Mouse (Mus musculus) intestine, embryonic 14.5 days (tissue): ENCODE data around the gene Eef1akmt1. TPM values are rescaled to one million over a fixed set of nuclear protein-coding genes. Genes with fewer than 3 reads are reported as not detected.

Experiments
- ATAC-seq: fragments of 200-750 bp; cut with Nextera tagmentation; replicated peaks from 2 replicates; pipeline ENCODE4 v1.8.0; 2017; ENCODE audit warnings: low read depth, moderate number of reproducible peaks, moderate TSS enrichment, moderate library complexity; ENCODE audit not compliant: low FRiP score, low TSS enrichment
- DNase-seq: peaks from one replicate; pipeline ENCODE4 v3.0.0-alpha.2; 2018; ENCODE audit warnings: low spot score
- H3K27ac ChIP-seq: fragments of 300-500 bp; sonication (generic); 2 replicates; pipeline ENCODE4 v1.5.1; 2014; ENCODE audit warnings: low read depth, mild to moderate bottlenecking, control low read depth
- H3K27me3 ChIP-seq: fragments of 300-500 bp; sonication (generic); replicated peaks from 2 replicates; pipeline ENCODE4 v1.6.1; 2014; ENCODE audit warnings: low read length, control low read depth; ENCODE audit not compliant: control insufficient read depth, insufficient read depth
- H3K36me3 ChIP-seq: fragments of 300-500 bp; sonication (generic); 2 replicates; pipeline ENCODE4 v1.6.1; 2014; ENCODE audit warnings: low read length, control low read depth; ENCODE audit not compliant: control insufficient read depth, insufficient read depth
- H3K4me1 ChIP-seq: fragments of 300-500 bp; sonication (generic); replicated peaks from 2 replicates; pipeline ENCODE4 v1.6.1; 2014; ENCODE audit warnings: low read length, control low read depth, mixed read lengths; ENCODE audit not compliant: control insufficient read depth, insufficient read depth
- H3K4me2 ChIP-seq: fragments of 300-500 bp; sonication (generic); 2 replicates; pipeline ENCODE4 v1.6.1; 2014; ENCODE audit warnings: low read length
- H3K4me3 ChIP-seq: fragments of 300-500 bp; sonication (generic); 2 replicates; pipeline ENCODE4 v1.5.1; 2014; ENCODE audit warnings: low read depth, low read length, control low read depth, mixed read lengths
- H3K9ac ChIP-seq: fragments of 300-500 bp; sonication (generic); 2 replicates; pipeline ENCODE4 v1.6.1; 2014; ENCODE audit warnings: mild to moderate bottlenecking, low read length
- H3K9me3 ChIP-seq: fragments of 300-500 bp; sonication (generic); 2 replicates; pipeline ENCODE4 v1.6.1; 2016; ENCODE audit warnings: low read length, control low read depth; ENCODE audit not compliant: control insufficient read depth
- WGBS: fragments of 180-500 bp; shearing (Covaris S2); extraction: QIAGEN DNeasy Blood & Tissue Kit; methylation state at CpG from one replicate; pipeline ENCODE4 v1.1.7; 2014; 5-methylcytosine and 5-hydroxymethylcytosine counted together
- polyA plus RNA-seq: library from polyadenylated mRNA; unstranded; fragments of >200 nt; fragmentation: Nextera tagmentation; extraction: Ambion mirVana; gene quantifications from 2 replicates; pipeline ENCODE4 v1.2.1, GENCODE M21; 2014

The Eef1akmt1 gene
- polyA plus RNA-seq, 1 experiment from 2014 or later: 111 TPM

DNA sequence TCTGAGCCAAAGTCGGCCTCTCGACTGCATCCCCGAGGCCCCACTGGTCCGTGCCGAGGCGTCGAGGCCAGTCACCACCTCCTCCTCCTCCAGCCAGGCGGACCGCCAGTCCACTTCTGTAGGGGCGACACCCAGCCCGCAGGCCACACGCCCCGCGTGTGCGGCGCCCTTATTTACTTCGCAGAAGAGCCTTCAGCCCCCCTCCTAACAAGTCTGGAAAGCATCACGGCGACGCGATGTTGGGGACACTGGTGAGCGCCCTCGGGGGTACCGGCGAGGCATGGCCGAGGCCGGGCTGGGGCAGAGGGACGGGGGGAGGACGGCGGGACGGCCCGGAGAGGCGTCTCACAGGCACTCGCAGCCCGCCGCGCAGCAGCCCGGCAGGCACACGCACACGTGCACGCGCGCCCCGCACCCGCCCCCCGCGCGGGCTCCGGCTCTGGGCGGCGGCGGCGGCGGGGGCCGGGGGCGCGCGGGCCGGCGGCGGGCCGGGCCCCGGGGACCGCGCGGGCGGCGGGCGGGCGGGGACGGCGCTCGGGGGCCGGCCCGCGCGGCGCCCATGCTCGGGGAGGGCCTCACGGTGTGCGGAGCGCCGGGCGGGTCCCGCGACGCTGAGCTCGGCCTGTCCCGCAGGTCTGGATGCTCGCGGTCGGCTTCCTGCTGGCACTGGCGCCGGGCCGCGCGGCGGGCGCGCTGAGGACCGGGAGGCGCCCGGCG, 46.6 kb downstream of the Eef1akmt1 start, which contains the start of gene Il17d:
TSS of gene Il17d (plus strand) at position 107 of the 717 bp plus-strand sequence.
- H3K9ac ChIP-seq: peak within 1 kb of the TSS; percentile 68
- H3K27me3 ChIP-seq: peaks cover 14% of the 10 kb centered on the region; the same call in 1 of the 2 replicates
- peak; percentile 25 for ATAC-seq
- peak within 1 kb of the TSS; percentile 89 for H3K4me2 ChIP-seq
- H3K4me1 ChIP-seq: peaks cover 9% of the 10 kb centered on the region; the same call in 1 of the 2 replicates
- no peaks in the 10 kb centered on the region for H3K9me3 ChIP-seq
- H3K36me3 ChIP-seq: no peaks in the 10 kb centered on the region
- DNase-seq: peak; percentile 81
- peak within 1 kb of the TSS; percentile 51 for H3K4me3 ChIP-seq
- peak within 1 kb of the TSS; percentile 79 for H3K27ac ChIP-seq
- under 1% methylated on average over 61 of the region's 104 CpGs for WGBS

DNA sequence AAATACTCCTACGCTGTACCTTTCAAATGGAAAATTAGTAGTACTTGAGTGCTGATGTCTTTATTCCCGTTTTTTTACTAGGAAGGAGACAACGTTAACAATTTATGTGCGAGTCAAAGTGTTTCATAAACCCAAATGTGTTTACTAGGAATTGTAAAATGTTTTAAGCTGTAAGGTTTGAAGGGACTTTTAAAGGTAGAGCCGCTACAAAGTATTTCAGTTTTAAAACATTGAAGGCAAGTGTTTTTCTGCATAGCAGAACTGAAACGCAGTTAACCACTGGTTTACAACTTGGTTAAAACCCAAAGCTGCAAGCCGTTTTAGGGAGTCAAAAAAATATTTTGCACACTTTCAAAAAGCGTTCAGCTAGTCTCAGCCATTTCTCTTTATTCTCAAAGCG, 47.6 kb downstream of the Eef1akmt1 start:
- Histone ChIP-seq H3K9ac (no peak overlapping the region), H3K27me3 (peaks cover 14% of the 10 kb centered on the region; the same call in 1 of the 2 replicates), H3K27ac (no peak overlapping the region), H3K4me3 (no peak overlapping the region), H3K4me2 (peak overlapping the region; percentile 89), H3K9me3 (no peaks in the 10 kb centered on the region), H3K4me1 (peaks cover 9% of the 10 kb centered on the region; the same call in 1 of the 2 replicates), H3K36me3 (no peaks in the 10 kb centered on the region)
- 85% methylated on average over 9 of the region's 9 CpGs for WGBS
- no peak for DNase-seq
- no peak for ATAC-seq

DNA sequence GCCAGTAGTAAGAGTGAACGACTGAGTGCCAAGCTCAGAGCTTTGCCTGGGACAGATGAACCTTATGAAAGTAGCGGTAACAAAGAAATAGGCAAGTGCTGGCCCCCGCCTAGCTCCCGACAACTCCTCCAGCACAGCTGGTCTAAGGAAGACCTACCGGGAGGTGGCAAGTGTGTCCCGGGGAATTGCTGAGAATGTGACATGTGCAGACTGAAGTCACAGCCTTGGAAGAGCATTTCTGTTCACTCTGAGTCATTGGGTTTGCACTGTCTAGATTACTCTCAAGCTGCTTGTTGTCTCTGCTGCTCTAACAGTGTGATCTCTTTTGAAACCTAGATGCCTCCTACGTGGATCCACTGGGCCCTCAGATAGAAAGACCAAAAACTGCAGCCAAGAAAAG, 54.4 kb downstream of the Eef1akmt1 start:
- Histone ChIP-seq H3K27me3 (no peaks in the 10 kb centered on the region), H3K9me3 (no peaks in the 10 kb centered on the region), H3K4me3 (no peak overlapping the region), H3K36me3 (peaks cover 8% of the 10 kb centered on the region; the same call in 1 of the 2 replicates), H3K9ac (no peak overlapping the region), H3K27ac (no peak overlapping the region), H3K4me2 (no peak overlapping the region), H3K4me1 (peaks cover 14% of the 10 kb centered on the region; the same call in 1 of the 2 replicates)
- ATAC-seq (no peak), DNase-seq (no peak)
- WGBS: 93% methylated on average over 7 of the region's 7 CpGs

DNA sequence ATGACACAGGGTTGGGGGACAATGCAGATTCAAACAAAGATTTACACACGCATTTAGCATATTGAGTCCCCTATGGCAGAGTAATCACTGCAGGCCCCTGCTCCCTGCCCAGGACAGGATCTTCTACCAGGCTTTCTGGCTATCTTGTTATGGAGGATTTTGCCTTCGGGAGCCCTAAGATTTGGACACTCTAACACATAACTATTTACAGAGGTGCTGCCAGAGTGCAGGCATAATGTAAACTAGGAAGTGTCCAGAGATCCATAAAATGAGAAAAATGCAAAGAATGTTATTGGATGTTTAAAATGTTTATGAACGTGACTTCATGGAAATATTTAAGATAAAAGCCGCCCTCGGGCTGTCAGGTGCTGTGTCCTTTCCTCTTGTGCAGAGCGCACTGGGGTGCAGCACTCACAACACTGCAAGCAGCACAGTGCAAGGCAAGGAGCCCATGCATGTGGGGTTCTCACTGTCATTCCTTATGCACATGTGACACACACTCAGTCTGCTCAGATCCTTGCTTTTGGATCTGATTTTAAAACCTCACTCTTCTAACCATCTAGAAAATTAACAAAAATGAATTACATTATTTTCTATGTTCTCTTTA, 56.2 kb downstream of the Eef1akmt1 start:
- Histone ChIP-seq H3K4me2 (no peak overlapping the region), H3K4me1 (peaks cover 14% of the 10 kb centered on the region; the same call in 1 of the 2 replicates), H3K9ac (no peak overlapping the region), H3K4me3 (no peak overlapping the region), H3K9me3 (no peaks in the 10 kb centered on the region), H3K36me3 (peaks cover 8% of the 10 kb centered on the region; the same call in 1 of the 2 replicates), H3K27me3 (no peaks in the 10 kb centered on the region), H3K27ac (no peak overlapping the region)
- no peak for DNase-seq
- no peak for ATAC-seq
- 29% methylated on average over 6 of the region's 6 CpGs for WGBS

DNA sequence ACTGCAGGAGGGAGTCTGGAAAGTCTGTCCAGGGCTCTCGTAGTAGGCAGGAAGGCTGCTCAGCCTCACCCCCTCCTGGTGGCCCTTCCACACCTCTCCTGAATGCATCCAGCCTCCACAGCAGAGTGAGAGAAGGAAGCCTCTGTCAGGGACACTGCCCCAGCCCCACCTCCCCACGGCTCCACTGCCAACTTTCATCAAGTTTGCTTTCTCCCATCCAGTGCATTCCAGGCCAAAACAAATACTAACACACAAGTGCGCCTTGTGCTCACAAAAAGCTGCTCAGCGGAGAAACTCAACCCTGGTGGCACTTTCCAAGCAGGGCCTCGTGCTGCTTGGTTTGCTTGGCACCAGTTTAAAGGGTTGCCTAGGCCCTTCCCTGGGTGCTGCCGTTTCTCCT, 61.9 kb downstream of the Eef1akmt1 start:
- no peak for ATAC-seq
- H3K27ac ChIP-seq: no peak overlapping the region
- 62% methylated on average over 6 of the region's 6 CpGs for WGBS
- 0 out of 2 replicates have a peak, but pooled peaks cover 3% of the 10 kb centered on the region for H3K4me1 ChIP-seq
- H3K4me3 ChIP-seq: no peak overlapping the region
- no peaks in the 10 kb centered on the region for H3K36me3 ChIP-seq
- H3K9me3 ChIP-seq: no peaks in the 10 kb centered on the region
- no peak overlapping the region for H3K9ac ChIP-seq
- DNase-seq: no peak
- H3K4me2 ChIP-seq: no peak overlapping the region
- H3K27me3 ChIP-seq: no peaks in the 10 kb centered on the region

DNA sequence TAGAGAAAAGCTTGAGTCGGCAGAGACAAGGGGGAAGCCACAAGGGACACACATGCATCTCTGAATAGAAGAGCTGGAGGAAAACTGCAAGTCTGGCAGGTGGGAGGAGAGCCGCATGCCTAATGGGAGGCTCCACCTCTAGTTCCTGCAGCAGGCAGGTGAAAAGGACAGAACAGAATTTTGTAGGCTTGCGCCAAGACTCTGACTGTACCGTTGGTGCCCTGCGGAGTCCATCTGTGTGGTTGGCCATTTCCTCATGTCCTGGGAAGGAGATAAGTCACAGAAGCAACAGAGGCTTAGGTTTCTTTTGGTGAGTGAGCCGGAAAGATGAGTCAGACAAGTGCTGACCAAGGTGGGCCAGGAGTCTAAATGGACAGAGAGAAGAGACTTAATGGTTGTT, 67.7 kb downstream of the Eef1akmt1 start:
- H3K4me1 ChIP-seq: no peaks in the 10 kb centered on the region
- DNase-seq: no peak
- no peak overlapping the region for H3K4me2 ChIP-seq
- H3K9ac ChIP-seq: no peak overlapping the region
- no peaks in the 10 kb centered on the region for H3K27me3 ChIP-seq
- H3K9me3 ChIP-seq: no peaks in the 10 kb centered on the region
- ATAC-seq: no peak
- 88% methylated on average over 6 of the region's 6 CpGs for WGBS
- H3K36me3 ChIP-seq: no peaks in the 10 kb centered on the region
- no peak overlapping the region for H3K4me3 ChIP-seq
- H3K27ac ChIP-seq: no peak overlapping the region

Other genes with a start within 250 kb of the Eef1akmt1 start
- gene Cryl1, start 173.1 kb downstream of the Eef1akmt1 start, polyA plus RNA-seq: 61.9 and 66.7 TPM in 2 replicates
- 13.0 and 17.1 TPM in 2 replicates for gene Ift88, start 147.6 kb downstream of the Eef1akmt1 start, polyA plus RNA-seq
- 4.7 and 5.4 TPM in 2 replicates for gene Il17d, start 46.8 kb downstream of the Eef1akmt1 start, polyA plus RNA-seq
- gene Xpo4, start 93.8 kb upstream of the Eef1akmt1 start, polyA plus RNA-seq: 34.9 and 37.6 TPM in 2 replicates
- not detected in 2 replicates for gene Gm49361, start 174.5 kb upstream of the Eef1akmt1 start, polyA plus RNA-seq
- gene Lats2, start 186.8 kb upstream of the Eef1akmt1 start, polyA plus RNA-seq: 20.5 and 21.7 TPM in 2 replicates
- gene Sap18, start 226.6 kb upstream of the Eef1akmt1 start, polyA plus RNA-seq: 18.2 and 31.9 TPM in 2 replicates